Mouse (Mus musculus) spleen, postnatal 10 days (tissue): Measurements from ENCODE around the gene Inpp4b.

ENCODE experiments used
- DNase-seq, 2 experiments: peaks; one replicate each; pipeline ENCODE4 v3.0.0; 2021 to 2022; ENCODE audit warnings: low spot score in 2 of 2

Inpp4b gene

DNA sequence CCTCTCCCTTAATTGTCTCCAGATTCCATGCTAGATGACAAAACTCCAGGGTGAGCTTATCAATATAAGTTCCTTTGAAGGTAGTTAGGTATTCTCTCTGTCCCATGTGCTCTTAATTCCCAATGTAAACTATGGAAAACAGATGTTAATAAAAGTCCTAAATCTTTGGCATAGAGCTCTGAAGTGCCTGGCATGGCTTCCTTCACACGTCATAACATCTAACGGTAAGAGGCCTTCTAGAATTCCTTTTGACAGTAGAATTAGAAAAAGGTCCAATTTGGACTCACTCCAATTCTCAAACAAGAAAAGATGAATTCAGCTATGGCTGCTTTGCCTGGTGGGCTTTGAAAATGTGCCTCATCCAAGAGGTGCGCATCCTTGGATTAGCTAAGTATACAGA lies 236.6 kb downstream of the Inpp4b start:
- DNase-seq = no peak

DNA sequence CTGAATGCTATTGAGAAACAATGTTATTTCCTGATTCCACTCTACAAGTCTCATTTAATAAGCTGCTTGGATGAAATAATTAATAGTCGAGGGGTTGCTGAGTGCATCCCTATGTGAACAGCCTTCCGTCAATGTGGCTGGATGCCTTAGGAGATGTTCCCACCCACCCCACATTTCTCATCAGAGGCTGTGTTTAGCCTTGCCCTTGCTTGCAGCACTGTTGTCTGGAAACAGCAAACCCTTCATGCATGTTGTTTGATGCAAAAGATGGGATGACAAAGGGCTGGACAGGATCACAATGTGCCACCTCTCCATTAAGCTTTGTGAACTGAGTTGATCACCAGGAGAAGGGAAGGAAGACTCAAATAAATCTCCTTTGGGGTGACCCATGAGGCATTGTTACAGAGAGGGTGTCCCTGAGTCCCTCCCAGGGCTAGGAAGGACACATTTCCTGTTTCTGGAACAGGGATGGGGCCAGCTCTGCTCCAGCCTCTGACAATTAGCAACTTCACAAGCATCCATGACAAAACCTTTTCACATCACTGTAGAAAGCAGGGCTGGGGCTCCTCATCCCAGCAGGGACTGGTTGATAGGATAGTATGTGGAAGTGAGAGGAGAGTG lies 239.6 kb downstream of the Inpp4b start:
- no peak for DNase-seq

DNA sequence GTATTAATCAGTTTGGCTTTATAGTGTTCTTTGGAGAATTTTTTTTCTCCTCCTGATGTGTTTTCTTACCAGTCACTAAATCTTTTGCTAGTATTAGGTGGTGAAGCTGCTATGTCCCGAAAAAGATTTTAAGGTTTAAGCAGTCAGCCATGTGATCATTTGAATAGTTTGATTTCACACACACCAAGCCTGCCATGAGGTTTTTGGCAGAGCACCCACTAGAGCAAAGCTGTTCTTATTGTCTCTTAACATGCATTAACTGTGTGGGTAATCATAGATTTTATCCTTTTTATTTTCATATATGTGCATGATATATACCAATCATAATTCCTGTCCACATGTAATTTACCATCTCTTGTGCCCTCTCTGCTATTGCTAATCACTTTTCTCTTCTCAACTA lies 240.6 kb downstream of the Inpp4b start:
- no peak for DNase-seq

DNA sequence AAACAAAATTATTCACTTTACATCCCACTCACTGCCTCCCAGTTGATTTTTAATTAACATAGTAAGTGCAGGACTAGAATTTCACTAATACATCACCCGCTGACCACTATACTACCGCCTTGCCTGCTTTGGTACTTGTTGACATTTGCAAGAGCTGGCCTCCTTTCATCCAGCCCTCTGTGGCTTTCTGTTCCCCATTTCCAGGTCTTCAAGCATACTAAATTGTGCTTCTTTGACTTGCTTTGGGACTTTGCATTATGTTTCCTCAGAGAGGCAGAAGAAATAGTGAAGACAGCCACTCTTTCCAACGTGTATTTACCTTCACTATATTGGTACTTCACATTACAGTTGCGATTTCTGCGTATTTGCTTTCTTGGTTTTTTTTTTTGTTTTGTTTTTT lies 244.4 kb downstream of the Inpp4b start:
- DNase-seq = no peak

DNA sequence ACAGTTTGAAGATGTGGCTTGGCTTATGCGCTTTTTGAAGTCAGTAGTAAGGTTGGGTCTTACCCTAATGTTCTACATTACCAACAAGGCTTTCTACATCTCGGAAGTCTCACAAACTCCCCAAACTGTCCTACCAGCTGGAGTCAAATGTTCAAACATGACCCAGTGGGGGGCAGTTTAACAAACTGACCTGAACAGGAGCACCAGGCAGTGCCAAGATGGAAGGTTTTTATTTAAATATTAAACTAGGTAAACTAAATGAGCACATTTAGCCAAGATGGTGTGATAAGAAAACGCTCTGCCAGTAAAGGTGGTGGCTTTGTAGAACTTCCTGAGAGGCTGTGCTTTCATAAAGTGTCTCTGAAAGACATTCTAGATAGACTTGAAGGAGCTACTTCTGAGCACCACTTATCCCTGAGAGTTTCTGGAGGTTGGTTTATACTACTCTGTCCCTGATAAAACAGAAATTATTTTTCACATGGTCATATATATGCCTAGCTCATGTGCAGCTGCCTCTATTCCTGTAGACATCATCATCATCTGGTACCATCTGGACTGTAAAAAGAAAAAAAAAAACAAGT lies 251.9 kb downstream of the Inpp4b start:
- DNase-seq = no peak

DNA sequence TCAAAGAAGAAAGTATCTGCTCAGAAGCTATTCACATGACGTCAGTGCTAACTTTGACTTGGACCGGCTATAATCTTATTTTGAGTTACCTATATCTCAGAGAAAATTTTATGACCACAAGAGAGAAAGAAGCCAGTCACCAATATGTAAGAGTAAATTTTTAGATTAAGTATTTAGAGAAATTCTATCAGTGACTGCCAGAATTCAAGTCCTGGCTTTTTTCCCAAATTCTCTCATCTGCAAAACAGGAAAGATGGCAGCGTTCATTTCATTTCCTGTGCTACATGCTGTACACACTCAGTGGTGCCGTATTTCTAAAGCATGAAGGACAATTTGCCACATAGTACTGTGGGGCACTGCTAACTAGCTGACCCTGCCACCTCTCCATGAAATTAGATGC lies 256.9 kb downstream of the Inpp4b start:
- DNase-seq = no peak

DNA sequence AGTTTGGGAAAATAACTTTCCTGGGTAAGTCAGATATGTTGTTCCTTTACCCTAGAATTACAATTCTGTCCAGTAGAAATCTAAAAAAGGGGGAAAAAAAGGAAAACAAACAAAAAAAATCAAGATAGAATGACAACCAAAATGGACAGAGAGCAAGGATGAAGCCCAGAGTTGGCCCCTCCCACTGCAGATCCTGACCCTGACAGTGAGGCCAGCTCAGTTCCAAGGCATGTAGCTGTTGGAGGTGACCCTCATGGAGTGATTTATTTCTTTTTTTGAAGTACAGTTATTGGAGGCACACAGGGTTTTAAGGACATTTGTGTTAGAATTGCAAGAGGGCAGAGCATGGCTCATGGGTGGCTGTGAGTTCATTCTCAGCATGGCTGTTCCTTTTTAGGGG lies 258.8 kb downstream of the Inpp4b start:
- DNase-seq = no peak

DNA sequence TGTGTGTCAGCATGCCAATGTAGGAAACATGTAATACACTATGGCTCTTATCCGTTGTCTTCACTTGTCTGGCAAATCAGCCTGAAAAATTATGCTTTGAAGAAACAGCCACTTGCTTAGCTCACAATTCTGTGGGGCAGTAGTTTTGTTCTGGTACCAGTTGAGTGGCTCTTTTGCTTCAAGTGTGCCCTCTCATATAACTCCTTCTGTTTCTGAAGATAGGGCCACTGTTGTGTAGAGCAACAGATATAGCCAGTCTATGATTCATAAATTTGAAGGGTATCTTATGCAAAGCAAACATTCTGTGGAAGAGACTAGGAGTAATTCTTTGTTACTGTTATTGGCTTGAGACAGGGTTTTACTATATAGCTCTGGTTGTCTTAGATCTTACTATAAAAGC lies 265.7 kb downstream of the Inpp4b start:
- no peak for DNase-seq

DNA sequence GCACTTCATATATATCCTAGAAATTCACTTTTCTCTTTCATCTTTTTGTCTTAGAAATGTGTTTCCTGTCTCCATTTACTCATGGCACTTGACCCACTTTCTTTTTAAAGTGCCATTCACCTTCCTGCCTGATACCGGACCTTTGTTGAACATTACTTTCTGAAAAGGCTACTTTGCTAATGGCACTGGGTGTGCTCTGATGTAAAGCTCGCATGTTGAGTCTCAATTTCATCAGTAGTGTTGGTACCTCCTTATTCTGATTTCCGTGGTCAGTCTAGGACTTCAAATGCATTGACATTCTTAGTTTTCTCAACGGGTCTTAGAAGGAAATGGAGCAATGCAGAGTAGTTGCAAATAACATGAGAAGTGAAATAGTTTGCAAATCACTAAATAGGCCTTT lies 266.7 kb downstream of the Inpp4b start:
- DNase-seq = no peak

DNA sequence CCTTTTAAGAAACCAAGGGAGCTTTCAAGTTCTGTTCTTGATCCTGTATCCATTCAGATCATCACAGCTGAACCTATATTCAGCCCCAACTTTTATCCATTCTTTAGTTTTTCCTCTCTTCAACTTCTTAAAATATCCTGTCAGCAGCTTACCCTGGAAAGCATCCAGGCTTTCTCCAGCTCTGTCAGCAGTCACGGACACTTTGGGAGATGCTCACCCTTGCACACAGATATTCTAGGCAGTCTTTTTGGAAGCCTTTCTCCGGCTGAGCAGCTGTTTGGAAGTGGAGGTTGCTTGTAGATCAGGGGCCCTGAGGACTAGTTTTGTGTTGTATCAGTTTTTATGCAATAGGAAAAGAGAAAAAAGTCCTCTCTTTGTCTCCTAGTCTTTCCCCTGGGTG lies 270.3 kb downstream of the Inpp4b start:
- DNase-seq = no peak

DNA sequence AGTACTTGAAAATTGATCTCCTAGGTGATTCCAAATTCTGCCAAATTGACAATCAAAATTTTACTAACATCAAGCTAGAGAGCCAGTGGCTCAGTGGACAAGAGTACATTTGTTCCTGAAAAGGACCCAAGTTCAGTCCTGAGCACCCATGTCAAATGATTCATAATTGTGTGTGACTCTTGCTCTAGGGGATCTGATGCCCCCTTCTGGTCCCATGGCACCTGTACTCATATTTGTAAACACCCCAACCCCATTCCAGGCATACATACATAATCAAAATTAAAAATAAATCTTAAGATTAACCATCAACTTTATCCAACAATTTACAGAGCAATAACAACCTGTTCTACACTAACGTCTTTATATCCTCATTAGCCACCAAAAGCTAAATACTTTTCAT lies 271.8 kb downstream of the Inpp4b start:
- DNase-seq = no peak

DNA sequence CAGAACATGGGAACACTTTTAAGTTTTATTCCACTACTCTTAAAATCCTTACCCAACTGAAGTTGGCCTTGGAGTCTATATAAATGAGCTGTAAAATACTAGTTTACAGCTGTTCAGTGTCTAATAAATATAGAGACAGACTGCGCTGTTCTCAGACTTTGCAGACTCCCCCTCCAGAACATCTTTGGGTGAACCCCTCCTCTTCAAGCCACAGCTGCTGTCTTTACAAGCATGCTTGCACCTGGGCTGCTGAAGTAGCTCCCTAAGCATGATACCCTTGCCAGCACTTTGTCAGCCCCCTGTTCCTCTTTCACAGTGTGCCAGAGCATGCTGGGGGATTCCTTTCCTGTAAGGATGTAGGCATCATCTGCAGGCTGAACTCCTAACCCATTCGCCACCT lies 272.2 kb downstream of the Inpp4b start:
- no peak for DNase-seq

DNA sequence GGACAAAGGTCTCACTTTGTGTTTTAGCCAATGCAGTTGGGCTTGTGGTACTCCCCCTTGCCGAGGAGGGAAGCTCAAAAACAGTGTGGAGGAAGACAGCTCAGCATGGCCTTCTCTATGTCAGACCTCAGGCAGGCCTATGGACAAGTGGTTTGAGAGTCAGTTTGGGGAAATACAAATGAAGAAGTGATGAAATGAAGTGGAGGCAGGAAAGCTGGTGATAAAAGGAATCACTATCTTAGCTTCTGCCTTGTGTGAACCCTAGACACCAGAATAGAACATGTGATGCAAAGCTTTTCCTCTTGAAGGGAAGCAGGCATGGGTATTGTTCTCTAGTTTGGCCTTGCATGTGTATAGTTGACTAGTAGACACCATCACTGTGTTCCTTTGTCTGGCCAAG lies 273.2 kb downstream of the Inpp4b start:
- no peak for DNase-seq

DNA sequence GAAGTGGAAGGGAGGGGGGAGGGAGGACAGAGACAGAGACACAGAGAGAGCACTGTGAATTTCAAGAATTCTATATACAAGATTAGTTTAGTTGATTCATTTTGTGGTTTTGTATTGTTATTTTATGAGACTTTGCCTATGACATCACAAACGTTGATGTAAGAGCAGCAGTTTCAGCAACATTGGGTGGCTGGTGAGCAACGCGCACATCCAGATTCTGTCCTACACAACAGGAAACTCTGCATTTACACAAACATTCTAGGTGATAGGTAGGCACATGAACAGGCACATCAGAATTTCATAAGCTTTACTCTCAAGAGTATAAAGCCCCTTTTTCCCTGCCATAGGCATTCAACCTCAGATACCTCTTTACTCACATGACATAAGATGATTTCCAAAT lies 276.6 kb downstream of the Inpp4b start:
- no peak for DNase-seq

DNA sequence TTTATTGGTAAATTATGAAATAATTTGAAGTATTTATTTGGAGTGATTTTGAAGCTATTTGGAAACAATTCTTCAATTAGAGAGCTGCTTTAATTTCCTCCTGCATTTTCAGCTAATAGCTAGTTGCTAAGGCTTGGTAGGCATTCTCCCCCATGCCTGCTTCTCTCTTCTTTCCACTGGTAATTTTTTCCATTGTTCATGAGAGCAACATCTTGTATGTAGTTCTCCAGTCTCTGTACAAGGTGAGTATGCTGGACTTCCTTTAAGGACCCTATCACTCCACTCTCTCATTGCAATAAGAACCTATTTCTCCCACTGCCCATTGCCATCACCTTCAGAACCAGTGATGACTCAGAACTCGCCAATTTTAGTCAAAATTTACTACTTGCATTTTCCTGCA lies 292.7 kb downstream of the Inpp4b start:
- no peak for DNase-seq

DNA sequence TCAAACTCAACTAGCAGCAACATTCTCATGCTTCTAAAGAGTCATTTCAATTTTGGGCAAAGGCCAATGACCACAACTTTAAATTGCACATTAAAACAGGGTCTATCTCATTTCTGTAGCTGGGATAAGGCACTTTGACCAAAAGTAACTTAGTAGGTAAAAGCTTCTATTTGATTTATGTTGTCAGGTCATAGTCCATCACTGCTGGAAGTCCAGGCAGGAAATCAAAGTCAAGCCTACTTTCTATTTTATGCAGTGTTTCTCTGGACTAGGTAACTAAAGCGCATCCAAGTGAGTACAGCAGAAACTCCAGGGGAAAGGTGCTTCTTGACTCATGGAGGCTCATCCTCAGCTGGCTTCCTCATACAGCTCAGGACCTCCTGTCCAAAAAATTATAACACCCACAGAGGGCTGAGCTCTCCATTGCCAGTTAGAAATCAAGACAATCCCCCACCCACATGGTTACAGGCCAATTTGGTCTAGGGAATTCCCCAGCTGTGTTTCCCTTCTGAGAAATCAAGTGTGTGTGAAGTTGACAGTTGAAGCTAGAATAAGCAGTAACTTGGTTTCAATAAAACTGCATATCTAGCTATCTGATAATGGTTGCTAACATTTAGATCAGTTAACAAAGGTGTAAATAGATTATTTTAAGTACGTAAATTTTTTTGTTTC lies 293.7 kb downstream of the Inpp4b start:
- no peak for DNase-seq

DNA sequence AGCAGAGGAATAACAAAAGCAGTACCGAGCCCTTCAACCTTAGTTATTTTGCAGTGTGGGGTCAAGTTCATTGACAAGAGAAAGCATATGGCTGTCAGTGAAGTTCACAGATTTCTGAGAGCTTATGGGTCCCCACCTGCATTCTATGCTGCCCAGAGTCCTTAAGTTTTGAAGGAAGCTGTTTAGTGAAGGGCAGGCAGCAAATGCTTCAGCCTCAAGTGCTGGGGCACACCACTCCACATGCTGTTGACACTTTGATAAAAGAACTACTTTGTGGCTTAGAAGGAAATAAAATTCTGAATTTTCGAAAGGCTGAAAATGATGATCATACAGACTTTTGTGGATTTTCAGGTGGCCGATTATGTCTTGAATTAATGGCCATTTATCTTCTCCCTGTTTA lies 296.1 kb downstream of the Inpp4b start:
- DNase-seq = no peak

DNA sequence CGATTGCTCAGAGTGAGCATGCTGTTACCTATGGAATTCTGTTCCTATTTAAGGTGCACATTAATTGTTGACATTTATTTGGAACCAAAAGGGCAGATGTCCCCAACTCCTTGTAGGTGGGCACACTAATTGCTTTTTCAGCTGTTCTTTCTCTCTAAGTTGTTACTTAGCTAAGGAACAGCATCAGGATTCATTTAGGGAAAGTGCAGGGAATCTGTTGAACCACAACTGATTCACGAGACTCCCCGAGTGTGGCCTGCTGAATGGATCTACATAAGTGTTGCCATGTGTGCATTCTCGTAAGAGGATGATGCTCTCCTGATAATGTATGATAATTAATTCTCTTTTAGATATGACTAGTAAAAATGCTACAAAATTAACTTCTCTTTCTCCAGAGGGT lies 297.5 kb downstream of the Inpp4b start:
- no peak for DNase-seq

DNA sequence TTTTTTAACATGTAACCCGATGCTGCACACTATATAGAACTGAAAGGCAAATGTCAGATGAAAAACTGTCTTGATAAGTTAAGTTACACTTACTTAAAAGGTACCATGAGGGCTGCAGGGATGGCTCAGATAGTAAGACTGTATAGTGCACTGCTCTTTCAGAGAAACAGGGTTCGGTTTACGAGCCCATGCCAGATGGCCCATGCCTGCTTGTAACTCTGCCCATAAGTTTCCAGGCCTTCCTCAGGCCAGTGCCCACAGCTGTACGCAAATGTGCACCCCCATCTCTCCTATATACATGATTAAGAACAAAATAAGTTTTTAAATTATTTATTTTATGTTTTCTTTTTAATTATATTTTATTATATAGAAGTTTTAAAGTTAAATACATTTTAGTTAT lies 300.7 kb downstream of the Inpp4b start:
- DNase-seq = no peak

DNA sequence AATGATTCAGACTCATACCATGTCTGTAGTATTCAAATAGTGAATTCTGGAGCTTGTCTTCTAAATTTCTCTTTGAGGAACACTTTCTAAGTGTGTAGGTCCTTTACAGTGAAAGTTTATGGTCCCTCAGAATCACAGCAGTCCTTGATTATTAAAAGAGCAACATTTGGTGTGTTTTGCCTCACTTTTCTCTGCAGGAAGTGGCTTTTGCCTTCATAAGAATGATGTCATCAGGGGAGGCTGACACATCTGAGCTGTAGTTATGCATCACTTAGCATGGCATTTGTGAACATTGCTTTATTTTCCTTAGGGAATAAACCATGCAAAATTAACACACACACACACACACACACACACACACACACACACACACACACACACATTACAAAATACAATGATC lies 349.8 kb downstream of the Inpp4b start:
- no peak for DNase-seq

DNA sequence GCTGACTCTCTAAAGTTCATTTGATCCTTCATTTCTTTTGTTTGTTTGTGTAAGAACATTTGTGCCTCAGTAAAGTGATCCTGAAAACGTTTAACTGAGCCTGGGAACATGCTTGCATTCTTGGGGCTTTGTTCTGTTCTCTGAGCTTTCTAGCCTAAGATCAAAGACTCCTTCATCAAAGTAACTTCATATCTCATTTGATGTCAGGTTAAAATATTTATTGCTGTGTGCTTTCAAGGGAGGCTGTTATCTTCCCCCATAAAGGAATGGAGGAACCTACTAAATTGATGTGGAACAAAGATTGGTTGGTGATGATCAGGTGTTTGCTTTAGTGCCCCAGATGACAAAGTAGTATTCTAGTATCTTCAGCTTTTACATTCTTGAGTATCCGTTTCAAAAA lies 352.5 kb downstream of the Inpp4b start:
- DNase-seq = no peak

DNA sequence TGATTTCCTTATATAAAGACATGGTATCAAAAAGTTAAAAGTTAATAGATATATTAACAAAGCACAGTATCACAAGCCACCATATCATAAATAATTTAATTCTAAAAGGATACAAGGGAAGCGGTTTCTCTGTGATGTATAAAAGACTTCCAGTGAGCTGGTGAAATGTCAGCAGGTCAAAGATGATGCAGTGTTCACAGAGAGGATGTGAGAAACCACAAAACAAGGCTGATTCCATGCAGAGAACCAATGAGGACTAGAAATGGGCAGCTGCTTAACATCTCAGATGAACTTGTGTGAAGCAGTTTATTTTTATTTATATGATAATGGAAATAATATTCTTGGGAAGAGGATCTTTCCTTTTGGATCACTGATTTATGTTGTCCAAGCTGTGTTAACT lies 359.7 kb downstream of the Inpp4b start:
- no peak for DNase-seq

DNA sequence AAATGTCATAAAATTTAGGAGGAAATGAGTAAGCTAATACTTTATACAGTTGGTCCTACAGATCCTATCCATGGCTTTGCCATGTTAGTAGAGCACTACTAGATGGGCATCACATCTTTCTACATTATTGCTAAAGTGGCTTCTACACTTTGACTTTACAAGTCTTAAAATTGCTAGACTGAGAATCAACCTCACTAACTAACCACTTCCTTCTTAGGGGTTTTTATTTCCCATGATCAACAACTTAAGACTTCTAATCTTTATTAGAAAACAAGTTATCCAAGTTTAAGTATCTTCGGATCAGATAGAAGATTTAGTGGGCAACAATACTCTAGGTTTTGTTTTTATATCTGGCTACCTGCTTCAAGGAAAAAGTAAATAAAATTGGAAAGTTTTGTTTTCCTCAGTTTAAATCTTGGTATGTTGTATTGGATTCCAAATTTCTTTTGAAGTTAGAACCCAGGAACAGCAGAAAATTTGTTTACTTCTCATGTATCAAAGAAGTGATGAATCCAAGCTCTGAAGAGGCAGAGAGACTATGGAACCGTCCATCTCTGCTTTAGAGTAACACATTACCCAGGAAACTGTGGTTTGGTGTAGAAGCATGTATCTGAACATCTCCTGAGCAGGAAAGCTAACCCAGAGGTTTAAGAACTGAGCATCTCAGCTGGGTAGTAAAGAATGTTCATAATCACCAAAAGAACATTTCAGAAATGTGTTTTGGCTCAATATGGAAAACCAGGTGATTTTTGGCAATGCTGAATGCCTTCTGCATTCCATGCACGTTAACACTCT lies 361.4 kb downstream of the Inpp4b start:
- DNase-seq = no peak
